Mouse (Mus musculus) heart, embryonic 10.5 days (tissue): ENCODE results near the gene Msantd3. TPM values are rescaled to one million over a fixed set of nuclear protein-coding genes. Genes with fewer than 3 reads are reported as not detected.

Experiments used
- DNase-seq: peaks from one replicate; pipeline ENCODE4 v3.0.0-alpha.2; 2017; ENCODE audit warnings: low spot score
- H3K27ac ChIP-seq: fragments of 300-500 bp; sonication (generic); 2 replicates; pipeline ENCODE4 v1.5.1; 2016; ENCODE audit warnings: mild to moderate bottlenecking
- H3K27me3 ChIP-seq: fragments of 300-500 bp; sonication (generic); 2 replicates; pipeline ENCODE4 v1.6.1; 2016; ENCODE audit warnings: mild to moderate bottlenecking; ENCODE audit not compliant: poor library complexity, insufficient read depth, severe bottlenecking
- H3K36me3 ChIP-seq: fragments of 300-500 bp; sonication (generic); 2 replicates; pipeline ENCODE4 v1.6.1; 2016; ENCODE audit warnings: mild to moderate bottlenecking, moderate library complexity
- H3K4me1 ChIP-seq: fragments of 300-500 bp; sonication (generic); 2 replicates; pipeline ENCODE4 v1.6.1; 2016; ENCODE audit warnings: mild to moderate bottlenecking
- H3K4me3 ChIP-seq: fragments of 300-500 bp; sonication (generic); 2 replicates; pipeline ENCODE4 v1.5.1; 2016; ENCODE audit warnings: mild to moderate bottlenecking, moderate library complexity
- H3K9me3 ChIP-seq: fragments of 300-500 bp; sonication (generic); 2 replicates; pipeline ENCODE4 v1.6.1; 2016; ENCODE audit warnings: mild to moderate bottlenecking, moderate library complexity
- WGBS: fragments of 180-500 bp; shearing (Covaris S2); methylation state at CpG from one replicate; pipeline ENCODE4 v1.1.7; 2016; 5-methylcytosine and 5-hydroxymethylcytosine counted together
- polyA plus RNA-seq: library from polyadenylated mRNA; unstranded; fragments of >200 nt; fragmentation: Nextera tagmentation; extraction: Ambion mirVana; gene quantifications from 2 replicates; pipeline ENCODE4 v1.2.1, GENCODE M21; 2016

Gene Msantd3
- polyA plus RNA-seq, 1 experiment from 2014 or later, result 32.3 TPM

GRCm38 (mm10) chr4:48576361-48576760, 36.6 kb downstream of the Msantd3 start:
- H3K36me3 ChIP-seq, result no peaks in the 10 kb centered on the region
- no peak for DNase-seq
- no peaks in the 10 kb centered on the region for H3K9me3 ChIP-seq
- no peak overlapping the region for H3K4me3 ChIP-seq
- H3K4me1 ChIP-seq, result no peaks in the 10 kb centered on the region
- 83% methylated on average over 7 of the region's 7 CpGs for WGBS
- H3K27me3 ChIP-seq, result no peaks in the 10 kb centered on the region
- H3K27ac ChIP-seq, result no peak overlapping the region

GRCm38 (mm10) chr4:48577831-48578230, 38.1 kb downstream of the Msantd3 start:
- no peak for DNase-seq
- no peaks in the 10 kb centered on the region for H3K27me3 ChIP-seq
- WGBS, result 97% methylated on average over 1 of the region's 1 CpGs
- H3K36me3 ChIP-seq, result no peaks in the 10 kb centered on the region
- no peaks in the 10 kb centered on the region for H3K4me1 ChIP-seq
- no peaks in the 10 kb centered on the region for H3K9me3 ChIP-seq
- H3K27ac ChIP-seq, result no peak overlapping the region
- H3K4me3 ChIP-seq, result no peak overlapping the region

- DNase-seq, result no peak
- no peaks in the 10 kb centered on the region for H3K27me3 ChIP-seq
- WGBS, result 55% methylated on average over 4 of the region's 4 CpGs
- no peaks in the 10 kb centered on the region for H3K36me3 ChIP-seq
- H3K4me1 ChIP-seq, result no peaks in the 10 kb centered on the region
- H3K4me3 ChIP-seq, result no peak overlapping the region
- no peaks in the 10 kb centered on the region for H3K9me3 ChIP-seq
- H3K27ac ChIP-seq, result no peak overlapping the region
Measured at GRCm38 (mm10) chr4:48578399-48578798, 38.7 kb downstream of the Msantd3 start.

GRCm38 (mm10) chr4:48579475-48580110, 39.9 kb downstream of the Msantd3 start:
- Histone ChIP-seq H3K4me3 (no peak overlapping the region), H3K9me3 (no peaks in the 10 kb centered on the region), H3K36me3 (no peaks in the 10 kb centered on the region), H3K27me3 (no peaks in the 10 kb centered on the region), H3K27ac (no peak overlapping the region), H3K4me1 (no peaks in the 10 kb centered on the region)
- no peak for DNase-seq
- WGBS, result 54% methylated on average over 6 of the region's 6 CpGs

- Histone ChIP-seq H3K4me3 (no peak overlapping the region), H3K27ac (no peak overlapping the region), H3K9me3 (no peaks in the 10 kb centered on the region), H3K4me1 (peaks cover 2% of the 10 kb centered on the region; the same call in 1 of the 2 replicates), H3K27me3 (no peaks in the 10 kb centered on the region), H3K36me3 (no peaks in the 10 kb centered on the region)
- DNase-seq, result no peak
- 25% methylated on average over 2 of the region's 2 CpGs for whole genome bisulfite sequencing
Measured at GRCm38 (mm10) chr4:48581201-48581600, 41.5 kb downstream of the Msantd3 start.

GRCm38 (mm10) chr4:48581993-48582392, 42.3 kb downstream of the Msantd3 start:
- 78% methylated on average over 2 of the region's 3 CpGs for WGBS
- Histone ChIP-seq H3K27me3 (no peaks in the 10 kb centered on the region), H3K27ac (no peak overlapping the region), H3K36me3 (no peaks in the 10 kb centered on the region), H3K4me3 (no peak overlapping the region), H3K9me3 (no peaks in the 10 kb centered on the region), H3K4me1 (peaks cover 8% of the 10 kb centered on the region; the same call in 1 of the 2 replicates)
- DNase-seq, result no peak

GRCm38 (mm10) chr4:48582941-48583340, 43.2 kb downstream of the Msantd3 start:
- Histone ChIP-seq H3K9me3 (no peaks in the 10 kb centered on the region), H3K4me1 (peaks cover 10% of the 10 kb centered on the region; the same call in 1 of the 2 replicates), H3K4me3 (no peak overlapping the region), H3K36me3 (peaks cover 3% of the 10 kb centered on the region; the same call in 1 of the 2 replicates), H3K27ac (no peak overlapping the region), H3K27me3 (no peaks in the 10 kb centered on the region)
- no peak for DNase-seq
- 81% methylated on average over 2 of the region's 2 CpGs for WGBS

- peaks cover 6% of the 10 kb centered on the region; the same call in 1 of the 2 replicates for H3K36me3 ChIP-seq
Measured at GRCm38 (mm10) chr4:48584421-48585240, 44.9 kb downstream of the Msantd3 start, which contains the start of gene Tmeff1. Tmeff1 (plus strand) TSS chr4:48585174.

GRCm38 (mm10) chr4:48585241-48586098, 45.7 kb downstream of the Msantd3 start:
- H3K36me3 ChIP-seq, result peaks cover 11% of the 10 kb centered on the region; the same call in 1 of the 2 replicates
- peaks cover 10% of the 10 kb centered on the region; the same call in 1 of the 2 replicates for H3K4me1 ChIP-seq
- H3K27me3 ChIP-seq, result no peaks in the 10 kb centered on the region
- peak; percentile 85 for DNase-seq
- peak overlapping the region; percentile 96 for H3K4me3 ChIP-seq
- under 1% methylated on average over 92 of the region's 92 CpGs for WGBS
- H3K27ac ChIP-seq, result peak overlapping the region; percentile 99
- H3K9me3 ChIP-seq, result no peaks in the 10 kb centered on the region

More at GRCm38 (mm10) chr4:48584421-48585240, 44.9 kb downstream of the Msantd3 start, which contains the start of gene Tmeff1:
- Histone ChIP-seq H3K27me3 (no peaks in the 10 kb centered on the region), H3K27ac (peak within 1 kb of the TSS; percentile 99), H3K4me3 (peak within 1 kb of the TSS; percentile 96), H3K9me3 (no peaks in the 10 kb centered on the region), H3K4me1 (peaks cover 10% of the 10 kb centered on the region; the same call in 1 of the 2 replicates)
- peak; percentile 83 for DNase-seq
- 1% methylated on average over 64 of the region's 64 CpGs for WGBS

GRCm38 (mm10) chr4:48586099-48586821, 46.5 kb downstream of the Msantd3 start:
- Histone ChIP-seq H3K27ac (peak overlapping the region; percentile 99), H3K27me3 (no peaks in the 10 kb centered on the region), H3K4me1 (peaks cover 10% of the 10 kb centered on the region; the same call in 1 of the 2 replicates), H3K36me3 (peaks cover 11% of the 10 kb centered on the region; the same call in 1 of the 2 replicates), H3K9me3 (no peaks in the 10 kb centered on the region), H3K4me3 (peak overlapping the region; percentile 96)
- WGBS, result under 1% methylated on average over 12 of the region's 12 CpGs
- peak; percentile 81 for DNase-seq

GRCm38 (mm10) chr4:48587526-48587925, 47.8 kb downstream of the Msantd3 start:
- no peaks in the 10 kb centered on the region for H3K9me3 ChIP-seq
- 94% methylated on average over 2 of the region's 2 CpGs for WGBS

GRCm38 (mm10) chr4:48588576-48588975, 48.8 kb downstream of the Msantd3 start:
- Histone ChIP-seq H3K27me3 (no peaks in the 10 kb centered on the region), H3K4me1 (peaks cover 23% of the 10 kb centered on the region; the same call in 1 of the 2 replicates), H3K9me3 (no peaks in the 10 kb centered on the region), H3K4me3 (no peak overlapping the region), H3K36me3 (peaks cover 13% of the 10 kb centered on the region; the same call in 1 of the 2 replicates), H3K27ac (no peak overlapping the region)
- WGBS, result 86% methylated on average over 9 of the region's 9 CpGs
- DNase-seq, result no peak

More at GRCm38 (mm10) chr4:48587526-48587925, 47.8 kb downstream of the Msantd3 start:
- Histone ChIP-seq H3K36me3 (peaks cover 11% of the 10 kb centered on the region; the same call in 1 of the 2 replicates), H3K27ac (no peak overlapping the region), H3K4me1 (peaks cover 21% of the 10 kb centered on the region; the same call in 1 of the 2 replicates), H3K27me3 (no peaks in the 10 kb centered on the region), H3K4me3 (no peak overlapping the region)
- DNase-seq, result no peak
